Mouse (Mus musculus) brain, embryonic 18.5 days (tissue): ENCODE data around the gene Akr1c20.

Source experiments
- DNase-seq: peaks from one replicate; pipeline ENCODE4 v3.0.0-alpha.2; 2012; ENCODE audit warnings: low read depth, low spot score

Akr1c20 gene

GRCm38 (mm10) chr13:4523201-4523838, at the start of gene Akr1c20:
TSS of gene Akr1c20 (minus strand) at chr13:4523345.
- no peak for DNase-seq

- no peak for DNase-seq
These were observed 42.9 kb upstream of the Akr1c20 start for GRCm38 (mm10) chr13:4565996-4566395.

- DNase-seq, result no peak
These were observed 37.4 kb upstream of the Akr1c20 start for GRCm38 (mm10) chr13:4560500-4560899.

DNA sequence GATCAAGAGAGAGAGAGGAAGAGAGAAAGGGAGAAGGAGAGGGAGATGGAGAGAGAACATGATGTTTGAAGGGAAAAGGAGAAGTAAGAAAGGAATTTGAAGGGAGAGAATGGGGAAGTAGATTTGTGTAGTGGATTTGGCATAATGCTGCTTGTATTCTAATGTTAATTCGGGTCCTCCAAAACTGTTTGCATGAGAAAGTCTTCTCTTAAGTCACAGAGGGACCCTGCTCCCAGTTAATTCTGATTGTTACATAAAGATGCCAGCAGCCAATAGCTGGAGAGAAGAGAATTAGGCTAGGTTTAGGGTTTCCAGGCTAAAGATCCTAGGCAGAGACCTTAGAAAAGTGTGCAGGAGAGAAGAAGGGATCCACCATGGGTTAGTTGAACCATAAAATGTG, 36.0 kb upstream of the Akr1c20 start:
- DNase-seq, result no peak

GRCm38 (mm10) chr13:4514811-4515210, 8.3 kb downstream of the Akr1c20 start:
- no peak for DNase-seq

DNA sequence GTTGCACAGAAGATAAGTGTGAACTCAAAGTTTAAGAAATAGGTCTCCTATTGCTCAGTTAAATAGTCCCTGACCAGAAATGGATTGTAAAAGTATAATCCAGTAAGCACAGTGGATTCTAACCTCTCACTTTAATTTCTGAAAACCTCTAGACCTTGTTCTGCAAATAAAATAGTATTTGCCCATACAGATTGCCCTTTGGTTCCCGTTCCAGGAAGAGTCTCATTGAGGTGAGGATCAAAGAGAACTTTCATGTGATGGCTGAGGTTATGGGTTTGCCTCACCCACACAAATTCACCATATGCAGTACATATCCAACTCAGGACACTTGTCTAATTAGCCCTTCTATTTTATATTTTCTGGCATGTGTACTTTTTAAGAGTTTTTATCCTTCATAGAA, 55.2 kb downstream of the Akr1c20 start:
- no peak for DNase-seq

- DNase-seq, result no peak
These were observed 57.5 kb downstream of the Akr1c20 start for GRCm38 (mm10) chr13:4465641-4466040.
